In genomic region chr7:4513236-4513635, GRCm38 (mm10) we compare ENCODE assay signal across 8 mouse cellular contexts. TPM values are rescaled to one million over a fixed set of nuclear protein-coding genes. Genes with fewer than 3 reads are reported as not detected.
DNase-seq lines count a peak whose midpoint lies in the region; ATAC-seq and TF ChIP-seq lines count a peak whose summit lies in the region.

No protein-coding gene starts in this region.

- peak; percentile 48 for ATAC-seq in G1E (ENCODE audit: extremely low read depth, insufficient number of reproducible peaks, low FRiP score, poor library complexity, severe bottlenecking)
- no peak for ATAC-seq in kidney, postnatal 0 days (replicated peaks; ENCODE audit: low FRiP score, low read depth)
- peak; percentile 60 for ATAC-seq in monocyte, adult 5-6 weeks (replicated peaks; ENCODE audit: insufficient number of reproducible peaks, low FRiP score, low TSS enrichment, poor library complexity, severe bottlenecking)

- no peak overlapping the region for H3K4me3 ChIP-seq in G1E (ENCODE audit: low read depth, low read length)
- no peak overlapping the region for H3K4me3 ChIP-seq in embryonic facial prominence, embryonic 10.5 days
- no peak overlapping the region for H3K4me3 ChIP-seq in kidney, postnatal 0 days (replicated peaks; ENCODE audit: low read depth, low read length)

- WGBS in embryonic facial prominence, embryonic 10.5 days: 22% methylated on average over 13 of the region's 13 CpGs
- WGBS in kidney, postnatal 0 days: 33% methylated on average over 13 of the region's 13 CpGs

- peaks cover 23% of the 10 kb centered on the region for H3K4me1 ChIP-seq in G1E (ENCODE audit: insufficient read depth, low read depth, low read length)
- peaks cover 31% of the 10 kb centered on the region for H3K4me1 ChIP-seq in embryonic facial prominence, embryonic 10.5 days
- 0 out of 2 replicates have a peak, but pooled peaks cover 10% of the 10 kb centered on the region for H3K4me1 ChIP-seq in kidney, postnatal 0 days (replicated peaks; ENCODE audit: insufficient read depth, low read length)

- DNase-seq in kidney, adult 9 months: peak; percentile 47
- DNase-seq in kidney, adult 11 months: no peak
- peak; percentile 73 for DNase-seq in G1E (ENCODE audit: low spot score)
- peak; percentile 64 for DNase-seq in embryonic facial prominence, embryonic 10.5 days (ENCODE audit: low spot score)
- DNase-seq in kidney, postnatal 0 days (ENCODE audit: low spot score): peak; percentile 68
- no peak for DNase-seq in left cerebral cortex, postnatal 10 days (ENCODE audit: extremely low spot score in 1 of 2, low spot score in 2 of 2)
- DNase-seq in gastrocnemius, adult 8-10 months (ENCODE audit: low spot score in 2 of 2): no peak

- H3K36me3 ChIP-seq in G1E (replicated peaks): no peaks in the 10 kb centered on the region
- no peaks in the 10 kb centered on the region for H3K36me3 ChIP-seq in embryonic facial prominence, embryonic 10.5 days (replicated peaks)
- H3K36me3 ChIP-seq in kidney, postnatal 0 days (ENCODE audit: insufficient read depth, low read length): no peaks in the 10 kb centered on the region

- no peak overlapping the region for H3K4me2 ChIP-seq in kidney, postnatal 0 days (ENCODE audit: low read length)

- peak; percentile 88 for TF ChIP-seq CTCF in G1E (IDR thresholded peaks at IDR 0.05; ENCODE audit: low read depth, low read length)
- peak; percentile 87 for TF ChIP-seq CTCF in kidney, postnatal 0 days (IDR thresholded peaks at IDR 0.05; ENCODE audit: low read depth)

- H3K27me3 ChIP-seq in G1E (ENCODE audit: insufficient read depth, low read length): peaks cover 28% of the 10 kb centered on the region
- H3K27me3 ChIP-seq in embryonic facial prominence, embryonic 10.5 days (replicated peaks; ENCODE audit: low read depth, poor library complexity, severe bottlenecking): peaks cover 11% of the 10 kb centered on the region; the same call in 1 of the 2 replicates
- no peaks in the 10 kb centered on the region for H3K27me3 ChIP-seq in kidney, postnatal 0 days (ENCODE audit: insufficient read depth, low read length)

- H3K27ac ChIP-seq in embryonic facial prominence, embryonic 10.5 days (replicated peaks): peak overlapping the region; percentile 4; the same call in 1 of the 2 replicates
- no peak overlapping the region for H3K27ac ChIP-seq in kidney, postnatal 0 days

- H3K9ac ChIP-seq in kidney, postnatal 0 days (ENCODE audit: low read depth, low read length): no peak overlapping the region

- no peaks in the 10 kb centered on the region for H3K9me3 ChIP-seq in G1E (replicated peaks)
- H3K9me3 ChIP-seq in embryonic facial prominence, embryonic 10.5 days: no peaks in the 10 kb centered on the region
- H3K9me3 ChIP-seq in kidney, postnatal 0 days (replicated peaks; ENCODE audit: low read length): no peaks in the 10 kb centered on the region

- intact Hi-C loops in left cerebral cortex, postnatal 10 days (cut with DNase I): no loop called here

RNA-seq across cellular contexts. Expression of gene Tnnt1, which starts 2.9 kb away (rescaled TPM):
- not detected in 2 replicates for total RNA-seq in G1E (2014; fragmentation: Nextera tagmentation)
- 0.17 TPM in 1 of 2 replicates, not detected in the other for total RNA-seq in G1E (2017)
- polyA plus RNA-seq in G1E (2012): 0.22 and 0.35 TPM in 2 replicates
- polyA plus RNA-seq in embryonic facial prominence, embryonic 10.5 days (2016; fragmentation: Nextera tagmentation; extraction: Ambion mirVana): 8.3 and 10.4 TPM in 2 replicates
- polyA plus RNA-seq in kidney, postnatal 0 days (2015; fragmentation: Nextera tagmentation; extraction: Ambion mirVana): 10.8 and 15.2 TPM in 2 replicates
- not detected in 3 replicates for total RNA-seq in monocyte, adult 5-6 weeks (2017)
- 1 to 10 TPM; 2.0 to 3.1 TPM for total RNA-seq in left cerebral cortex, postnatal 10 days (2021)
- 100 to 1,000 TPM; 464 to 544 (median 482) TPM for total RNA-seq in gastrocnemius, adult 8-10 months (2022)

RNA-seq across cellular contexts. Expression of gene Tnni3, which starts 10.8 kb away (rescaled TPM):
- not detected in 2 replicates for total RNA-seq in G1E (2014; fragmentation: Nextera tagmentation)
- total RNA-seq in G1E (2017): 0.41 TPM in 1 of 2 replicates, not detected in the other
- polyA plus RNA-seq in G1E (2012): 0.15 TPM in 1 of 2 replicates, not detected in the other
- 2.7 and 3.6 TPM in 2 replicates for polyA plus RNA-seq in embryonic facial prominence, embryonic 10.5 days (2016; fragmentation: Nextera tagmentation; extraction: Ambion mirVana)
- polyA plus RNA-seq in kidney, postnatal 0 days (2015; fragmentation: Nextera tagmentation; extraction: Ambion mirVana): 5.6 and 6.3 TPM in 2 replicates
- 6.1 to 6.3 TPM in 2 of 3 replicates, not detected in the other for total RNA-seq in monocyte, adult 5-6 weeks (2017)
- not detected for total RNA-seq in left cerebral cortex, postnatal 10 days (2021)
- 1 to 10 TPM; 1.8 to 3.0 (median 2.3) TPM for total RNA-seq in gastrocnemius, adult 8-10 months (2022)

RNA-seq across cellular contexts. Expression of gene Ppp1r12c, which starts 11.8 kb away (rescaled TPM):
- 91.9 and 100 TPM in 2 replicates for total RNA-seq in G1E (2014; fragmentation: Nextera tagmentation)
- 91.1 and 99.8 TPM in 2 replicates for total RNA-seq in G1E (2017)
- 135 and 173 TPM in 2 replicates for polyA plus RNA-seq in G1E (2012)
- 35.5 and 40.5 TPM in 2 replicates for polyA plus RNA-seq in embryonic facial prominence, embryonic 10.5 days (2016; fragmentation: Nextera tagmentation; extraction: Ambion mirVana)
- polyA plus RNA-seq in kidney, postnatal 0 days (2015; fragmentation: Nextera tagmentation; extraction: Ambion mirVana): 31.3 and 33.8 TPM in 2 replicates
- 272 to 296 TPM (median 283 TPM) in 3 replicates for total RNA-seq in monocyte, adult 5-6 weeks (2017)
- 100 to 1,000 TPM; 114 to 123 TPM for total RNA-seq in left cerebral cortex, postnatal 10 days (2021)
- 10 to 100 TPM; 11.6 to 17.2 (median 16.7) TPM for total RNA-seq in gastrocnemius, adult 8-10 months (2022)

RNA-seq across cellular contexts. Expression of gene Dnaaf3, which starts 19.0 kb away (rescaled TPM):
- total RNA-seq in G1E (2014; fragmentation: Nextera tagmentation) (not detected in 2 replicates), G1E (2017) (not detected in 2 replicates)
- not detected in 2 replicates for polyA plus RNA-seq in G1E (2012)
- 1.9 and 3.0 TPM in 2 replicates for polyA plus RNA-seq in embryonic facial prominence, embryonic 10.5 days (2016; fragmentation: Nextera tagmentation; extraction: Ambion mirVana)
- 2.0 and 2.5 TPM in 2 replicates for polyA plus RNA-seq in kidney, postnatal 0 days (2015; fragmentation: Nextera tagmentation; extraction: Ambion mirVana)
- 0.85 to 2.0 TPM (median 1.8 TPM) in 3 replicates for total RNA-seq in monocyte, adult 5-6 weeks (2017)
- total RNA-seq in left cerebral cortex, postnatal 10 days (2021): under 1 TPM; 0.51 to 0.69 TPM
- total RNA-seq in gastrocnemius, adult 8-10 months (2022): under 1 TPM in 1 of 4 experiments, not detected in 3; 0.13 TPM

RNA-seq across cellular contexts. Expression of gene Syt5, which starts 34.1 kb away (rescaled TPM):
- not detected in 2 replicates for total RNA-seq in G1E (2014; fragmentation: Nextera tagmentation)
- not detected in 2 replicates for total RNA-seq in G1E (2017)
- not detected in 2 replicates for polyA plus RNA-seq in G1E (2012)
- polyA plus RNA-seq in embryonic facial prominence, embryonic 10.5 days (2016; fragmentation: Nextera tagmentation; extraction: Ambion mirVana): 4.3 and 5.6 TPM in 2 replicates
- polyA plus RNA-seq in kidney, postnatal 0 days (2015; fragmentation: Nextera tagmentation; extraction: Ambion mirVana): 6.4 and 6.6 TPM in 2 replicates
- not detected in 3 replicates for total RNA-seq in monocyte, adult 5-6 weeks (2017)
- 100 to 1,000 TPM; 251 to 253 TPM for total RNA-seq in left cerebral cortex, postnatal 10 days (2021)
- total RNA-seq in gastrocnemius, adult 8-10 months (2022): under 1 TPM in 1 of 4 experiments, not detected in 3; 0.15 TPM

Comparison
In these comparisons a context has a peak if more than half of its experiments do, and no peak if none do; other contexts are left out.
1. DNase-seq: peak in kidney, adult 9 months (single experiment), G1E (single experiment), embryonic facial prominence, embryonic 10.5 days (single experiment) and kidney, postnatal 0 days (single experiment); none in kidney, adult 11 months (single experiment), left cerebral cortex, postnatal 10 days (0 of 2) and gastrocnemius, adult 8-10 months (0 of 2).
2. RNA of gene Tnnt1, which starts 2.9 kb away (total RNA-seq): 464 to 544 TPM in gastrocnemius, adult 8-10 months; 2.0 to 3.1 TPM in left cerebral cortex, postnatal 10 days, 0.17 TPM in G1E and not detected in monocyte, adult 5-6 weeks; every median in the first group is over 100 times any median in the second.
3. RNA of gene Ppp1r12c, which starts 11.8 kb away (total RNA-seq): 272 to 296 TPM in monocyte, adult 5-6 weeks, 114 to 123 TPM in left cerebral cortex, postnatal 10 days and 91.1 to 100 TPM in G1E; 11.6 to 17.2 TPM in gastrocnemius, adult 8-10 months; every median in the first group is over 4 times any median in the second.